ENCODE assay signal across 25 mouse cellular contexts in genomic region chr2:76185126-76185525, GRCm38 (mm10).
DNase-seq lines count a peak whose midpoint lies in the region; ATAC-seq and TF ChIP-seq lines count a peak whose summit lies in the region.
"Had no signal": no experiment of that assay in that cellular context is flagged by ENCODE, and none has a peak within 500 bp of the region (broad histone marks: within the 10 kb centered on the region; RNA-seq: fewer than 3 reads in every experiment).

No protein-coding gene starts in this region.

- H3K4me3 ChIP-seq in heart, adult 2 months: no peak overlapping the region
- H3K4me3 ChIP-seq in heart, embryonic 10.5 days: no peak overlapping the region
- no peak overlapping the region for H3K4me3 ChIP-seq in heart, embryonic 12.5 days
- no peak overlapping the region for H3K4me3 ChIP-seq in heart, embryonic 15.5 days
- H3K4me3 ChIP-seq in lung, adult 2 months (replicated peaks; ENCODE audit: extremely low read depth, low read depth, low read length): no peak overlapping the region
- no peak overlapping the region for H3K4me3 ChIP-seq in midbrain, postnatal 0 days (ENCODE audit: low read depth, low read length)
- no peak overlapping the region for H3K4me3 ChIP-seq in gastrocnemius, adult 2 months
- H3K4me3 ChIP-seq: embryonic facial prominence, embryonic 12.5 days; embryonic facial prominence, embryonic 15.5 days; hindbrain, embryonic 12.5 days; hindbrain, embryonic 15.5 days; intestine, embryonic 15.5 days had no signal

- no peaks in the 10 kb centered on the region for H3K36me3 ChIP-seq in heart, adult 2 months (ENCODE audit: control insufficient read depth, insufficient read depth, low read length)
- H3K36me3 ChIP-seq in heart, embryonic 10.5 days: no peaks in the 10 kb centered on the region
- no peaks in the 10 kb centered on the region for H3K36me3 ChIP-seq in heart, embryonic 12.5 days
- no peaks in the 10 kb centered on the region for H3K36me3 ChIP-seq in heart, embryonic 15.5 days
- H3K36me3 ChIP-seq in midbrain, postnatal 0 days (ENCODE audit: insufficient read depth, low read length): no peaks in the 10 kb centered on the region
- H3K36me3 ChIP-seq: embryonic facial prominence, embryonic 12.5 days; embryonic facial prominence, embryonic 15.5 days; hindbrain, embryonic 12.5 days; hindbrain, embryonic 15.5 days; intestine, embryonic 15.5 days had no signal

- H3K9me3 ChIP-seq in heart, embryonic 10.5 days: no peaks in the 10 kb centered on the region
- H3K9me3 ChIP-seq in heart, embryonic 12.5 days (replicated peaks): no peaks in the 10 kb centered on the region
- H3K9me3 ChIP-seq in heart, embryonic 15.5 days (replicated peaks): no peaks in the 10 kb centered on the region
- H3K9me3 ChIP-seq in midbrain, postnatal 0 days (ENCODE audit: low read length): no peaks in the 10 kb centered on the region
- H3K9me3 ChIP-seq: embryonic facial prominence, embryonic 12.5 days; embryonic facial prominence, embryonic 15.5 days; hindbrain, embryonic 12.5 days; hindbrain, embryonic 15.5 days; intestine, embryonic 15.5 days had no signal

- TF ChIP-seq CTCF in heart, adult 2 months (IDR thresholded peaks at IDR 0.05): no peak
- no peak for TF ChIP-seq CTCF in lung, adult 2 months (IDR thresholded peaks at IDR 0.05; ENCODE audit: insufficient read depth, low read length)
- no peak for TF ChIP-seq CTCF in midbrain, postnatal 0 days (IDR thresholded peaks at IDR 0.05)
- no peak for TF ChIP-seq CTCF in gastrocnemius, adult 2 months (IDR thresholded peaks at IDR 0.05)

- H3K4me1 ChIP-seq in heart, adult 2 months (ENCODE audit: control insufficient read depth, insufficient read depth, low read length): no peaks in the 10 kb centered on the region
- H3K4me1 ChIP-seq in heart, embryonic 10.5 days: no peaks in the 10 kb centered on the region
- H3K4me1 ChIP-seq in heart, embryonic 12.5 days (replicated peaks): peaks cover 6% of the 10 kb centered on the region
- peaks cover 7% of the 10 kb centered on the region; the same call in 1 of the 2 replicates for H3K4me1 ChIP-seq in heart, embryonic 15.5 days (replicated peaks)
- no peaks in the 10 kb centered on the region for H3K4me1 ChIP-seq in lung, adult 2 months (ENCODE audit: control insufficient read depth, insufficient read depth, low read length)
- H3K4me1 ChIP-seq in midbrain, postnatal 0 days (ENCODE audit: insufficient read depth, low read length): no peaks in the 10 kb centered on the region
- H3K4me1 ChIP-seq: embryonic facial prominence, embryonic 12.5 days; embryonic facial prominence, embryonic 15.5 days; hindbrain, embryonic 12.5 days; hindbrain, embryonic 15.5 days; intestine, embryonic 15.5 days had no signal

- 26% methylated on average over 1 of the region's 1 CpGs for WGBS in heart, adult 2 months
- WGBS in heart, embryonic 10.5 days: 23% methylated on average over 1 of the region's 1 CpGs
- 12% methylated on average over 1 of the region's 1 CpGs for WGBS in heart, embryonic 12.5 days
- 31% methylated on average over 1 of the region's 1 CpGs for WGBS in heart, embryonic 15.5 days
- 27% methylated on average over 1 of the region's 1 CpGs for WGBS in lung, adult 2 months
- WGBS in midbrain, postnatal 0 days: 58% methylated on average over 1 of the region's 1 CpGs

- peak overlapping the region; percentile 74 for H3K27ac ChIP-seq in heart, adult 2 months
- H3K27ac ChIP-seq in heart, embryonic 10.5 days: no peak overlapping the region
- H3K27ac ChIP-seq in heart, embryonic 12.5 days (ENCODE audit: poor library complexity, severe bottlenecking): no peak overlapping the region
- 0 out of 2 replicates have a peak overlapping the region, but pooled peaks have one; percentile 18 for H3K27ac ChIP-seq in heart, embryonic 15.5 days
- H3K27ac ChIP-seq in midbrain, postnatal 0 days (ENCODE audit: low read depth, low read length): no peak overlapping the region
- H3K27ac ChIP-seq in gastrocnemius, adult 2 months: no peak overlapping the region
- H3K27ac ChIP-seq: embryonic facial prominence, embryonic 12.5 days; embryonic facial prominence, embryonic 15.5 days; hindbrain, embryonic 12.5 days; hindbrain, embryonic 15.5 days; intestine, embryonic 15.5 days had no signal

- 0 out of 2 replicates have a peak, but pooled peaks have one; percentile 47 for TF ChIP-seq EP300 in heart, adult 2 months (IDR thresholded peaks at IDR 0.05; ENCODE audit: insufficient read depth, low read depth, low read length)

- no peak for TF ChIP-seq POLR2A in heart, adult 2 months (IDR thresholded peaks at IDR 0.05; ENCODE audit: insufficient read depth, low read depth, low read length)
- no peak for TF ChIP-seq POLR2A in lung, adult 2 months (IDR thresholded peaks at IDR 0.05; ENCODE audit: borderline replicate concordance, extremely low read depth, low read depth, low read length)

- H3K4me2 ChIP-seq in heart, embryonic 12.5 days: no peak overlapping the region
- H3K4me2 ChIP-seq in heart, embryonic 15.5 days: no peak overlapping the region
- H3K4me2 ChIP-seq in midbrain, postnatal 0 days (ENCODE audit: low read depth, low read length, poor library complexity, severe bottlenecking): no peak overlapping the region
- H3K4me2 ChIP-seq: embryonic facial prominence, embryonic 12.5 days; embryonic facial prominence, embryonic 15.5 days; hindbrain, embryonic 12.5 days; hindbrain, embryonic 15.5 days; intestine, embryonic 15.5 days had no signal

- no peaks in the 10 kb centered on the region for H3K27me3 ChIP-seq in heart, adult 2 months (ENCODE audit: control insufficient read depth, insufficient read depth, low read length)
- H3K27me3 ChIP-seq in heart, embryonic 10.5 days (ENCODE audit: insufficient read depth, poor library complexity, severe bottlenecking): no peaks in the 10 kb centered on the region
- H3K27me3 ChIP-seq in heart, embryonic 12.5 days (replicated peaks): no peaks in the 10 kb centered on the region
- H3K27me3 ChIP-seq in heart, embryonic 15.5 days: no peaks in the 10 kb centered on the region
- no peaks in the 10 kb centered on the region for H3K27me3 ChIP-seq in midbrain, postnatal 0 days (ENCODE audit: insufficient read depth, low read length)
- H3K27me3 ChIP-seq: embryonic facial prominence, embryonic 12.5 days; embryonic facial prominence, embryonic 15.5 days; hindbrain, embryonic 12.5 days; hindbrain, embryonic 15.5 days; intestine, embryonic 15.5 days had no signal

- intact Hi-C loops in heart, adult 2 months (cut with DNase I): no loop called here
- intact Hi-C loops in heart, postnatal 10 days (cut with DNase I): no loop called here
- intact Hi-C loops in gastrocnemius, adult 2 months (cut with DNase I): no loop called here

- H3K9ac ChIP-seq in heart, adult 2 months (ENCODE audit: low read depth, low read length): no peak overlapping the region
- H3K9ac ChIP-seq in heart, embryonic 12.5 days: no peak overlapping the region
- H3K9ac ChIP-seq in heart, embryonic 15.5 days: no peak overlapping the region
- no peak overlapping the region for H3K9ac ChIP-seq in midbrain, postnatal 0 days (replicated peaks; ENCODE audit: low read length, poor library complexity, severe bottlenecking)
- H3K9ac ChIP-seq: embryonic facial prominence, embryonic 12.5 days; embryonic facial prominence, embryonic 15.5 days; hindbrain, embryonic 12.5 days; hindbrain, embryonic 15.5 days; intestine, embryonic 15.5 days had no signal

- DNase-seq in heart, adult 2 months: peak in 1 of 2 experiments; percentile 25
- no peak for DNase-seq in heart, embryonic 10.5 days (ENCODE audit: low spot score)
- DNase-seq in heart, postnatal 10 days: peak; percentile 30 to 31
- no peak for DNase-seq in lung, adult 2 months
- no peak for DNase-seq in midbrain, postnatal 0 days (ENCODE audit: low spot score)
- DNase-seq in gastrocnemius, adult 2 months: no peak
- DNase-seq: adrenal gland, adult 2 months; adrenal gland, postnatal 14 days; cerebellum, adult 11 months; cerebellum, adult 2 months; cerebellum, adult 9-11 months; cerebellum, postnatal 25 days; gastrocnemius, postnatal 10 days; gastrocnemius, postnatal 36 days; kidney, adult 11 months; kidney, adult 8-10 months had no signal

- ATAC-seq in heart, embryonic 12.5 days (ENCODE audit: insufficient number of reproducible peaks, low FRiP score): 0 out of 2 replicates have a peak, but pooled peaks have one; percentile 45
- peak; percentile 67; the same call in 1 of the 2 replicates for ATAC-seq in heart, embryonic 15.5 days (replicated peaks; ENCODE audit: insufficient number of reproducible peaks, insufficient read depth, low FRiP score, low read depth)
- no peak for ATAC-seq in midbrain, postnatal 0 days (ENCODE audit: low FRiP score)
- ATAC-seq: CD4-positive, CD25-positive, alpha-beta regulatory T cell, adult 4 months; forebrain, embryonic 14.5 days; intestine, embryonic 15.5 days had no signal

- no peaks in the 10 kb centered on the region for H3K79me2 ChIP-seq in heart, adult 2 months (replicated peaks; ENCODE audit: control insufficient read depth, insufficient read depth, low read length)

Comparison
In these comparisons a context has a peak if more than half of its experiments do, and no peak if none do; other contexts are left out.
1. DNase-seq: peak in heart, postnatal 10 days (2 of 2); none in heart, embryonic 10.5 days (single experiment), lung, adult 2 months (single experiment), midbrain, postnatal 0 days (single experiment) and gastrocnemius, adult 2 months (single experiment).
2. H3K27ac ChIP-seq: peak in heart, adult 2 months (single experiment) and heart, embryonic 15.5 days (single experiment); none in heart, embryonic 10.5 days (single experiment), heart, embryonic 12.5 days (single experiment), midbrain, postnatal 0 days (single experiment) and gastrocnemius, adult 2 months (single experiment).